Mouse (Mus musculus) hindbrain, embryonic 11.5 days (tissue): ENCODE results near the gene Pttg1. TPM values are rescaled to one million over a fixed set of nuclear protein-coding genes. Genes with fewer than 3 reads are reported as not detected.

Experiments used
- ATAC-seq: fragments of 200-750 bp; cut with Nextera tagmentation; 2 replicates; pipeline ENCODE4 v1.8.0; 2017; ENCODE audit warnings: mild to moderate bottlenecking, moderate TSS enrichment, moderate library complexity; ENCODE audit not compliant: low FRiP score
- DNase-seq: peaks from one replicate; pipeline ENCODE4 v3.0.0-alpha.2; 2015; ENCODE audit warnings: low spot score
- H3K27ac ChIP-seq: fragments of 300-500 bp; sonication (generic); 2 replicates; pipeline ENCODE4 v1.5.1; 2014; ENCODE audit warnings: mild to moderate bottlenecking, low read depth, low read length
- H3K27me3 ChIP-seq: fragments of 300-500 bp; sonication (generic); 2 replicates; pipeline ENCODE4 v1.6.1; 2014; ENCODE audit warnings: mild to moderate bottlenecking, low read length, moderate library complexity, mixed read lengths; ENCODE audit not compliant: control insufficient read depth, insufficient read depth
- H3K36me3 ChIP-seq: fragments of 300-500 bp; sonication (generic); 2 replicates; pipeline ENCODE4 v1.6.1; 2014; ENCODE audit warnings: mild to moderate bottlenecking, low read length, moderate library complexity, mixed read lengths; ENCODE audit not compliant: control insufficient read depth, insufficient read depth
- H3K4me1 ChIP-seq: fragments of 300-500 bp; sonication (generic); replicated peaks from 2 replicates; pipeline ENCODE4 v1.6.1; 2014; ENCODE audit warnings: low read length, mixed read lengths; ENCODE audit not compliant: control insufficient read depth, insufficient read depth
- H3K4me2 ChIP-seq: fragments of 300-500 bp; sonication (generic); replicated peaks from 2 replicates; pipeline ENCODE4 v1.6.1; 2014; ENCODE audit warnings: mild to moderate bottlenecking, low read depth, low read length
- H3K4me3 ChIP-seq: fragments of 300-500 bp; sonication (generic); 2 replicates; pipeline ENCODE4 v1.5.1; 2014; ENCODE audit warnings: low read depth, low read length
- H3K9ac ChIP-seq: fragments of 300-500 bp; sonication (generic); 2 replicates; pipeline ENCODE4 v1.6.1; 2014; ENCODE audit warnings: low read depth, low read length
- H3K9me3 ChIP-seq: fragments of 300-500 bp; sonication (generic); 2 replicates; pipeline ENCODE4 v1.6.1; 2016; ENCODE audit warnings: low read length; ENCODE audit not compliant: control insufficient read depth
- WGBS: fragments of 180-500 bp; shearing (Covaris S2); extraction: QIAGEN DNeasy Blood & Tissue Kit; methylation state at CpG from one replicate; pipeline ENCODE4 v1.1.7; 2014; 5-methylcytosine and 5-hydroxymethylcytosine counted together
- polyA plus RNA-seq: library from polyadenylated mRNA; unstranded; fragments of >200 nt; fragmentation: Nextera tagmentation; extraction: Ambion mirVana; gene quantifications from 2 replicates; pipeline ENCODE4 v1.2.1, GENCODE M21; 2014

The Pttg1 gene
- polyA plus RNA-seq, 1 experiment from 2014 or later, result 92.8 TPM

DNA sequence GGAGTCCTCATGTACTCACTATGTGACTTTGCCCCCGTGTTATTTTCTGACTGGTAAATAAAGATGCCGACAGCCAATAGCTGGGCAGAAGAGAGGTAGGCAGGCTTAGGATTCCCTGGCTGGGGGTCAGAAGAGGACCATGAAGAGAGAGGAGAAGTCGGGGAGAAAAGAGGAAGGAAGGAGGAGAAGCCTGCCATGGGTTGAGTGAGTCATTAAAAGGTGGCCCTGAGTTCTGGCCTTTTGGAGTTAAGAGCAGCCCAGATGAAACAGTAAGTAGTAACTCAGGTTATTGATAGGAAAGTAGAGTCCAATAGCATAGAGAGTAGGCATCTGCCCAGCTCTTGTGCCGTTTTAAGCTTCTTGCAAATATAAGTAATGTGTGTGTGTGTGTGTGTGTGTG, 25.3 kb upstream of the Pttg1 start:
- H3K4me2 ChIP-seq, result no peak overlapping the region
- WGBS, result 78% methylated on average over 4 of the region's 4 CpGs
- ATAC-seq (no peak), DNase-seq (no peak)
- H3K9ac ChIP-seq, result no peak overlapping the region
- no peaks in the 10 kb centered on the region for H3K4me1 ChIP-seq
- peaks cover 4% of the 10 kb centered on the region; the same call in 1 of the 2 replicates for H3K36me3 ChIP-seq
- H3K27me3 ChIP-seq, result no peaks in the 10 kb centered on the region
- H3K9me3 ChIP-seq, result no peaks in the 10 kb centered on the region
- H3K4me3 ChIP-seq, result no peak overlapping the region
- no peak overlapping the region for H3K27ac ChIP-seq

DNA sequence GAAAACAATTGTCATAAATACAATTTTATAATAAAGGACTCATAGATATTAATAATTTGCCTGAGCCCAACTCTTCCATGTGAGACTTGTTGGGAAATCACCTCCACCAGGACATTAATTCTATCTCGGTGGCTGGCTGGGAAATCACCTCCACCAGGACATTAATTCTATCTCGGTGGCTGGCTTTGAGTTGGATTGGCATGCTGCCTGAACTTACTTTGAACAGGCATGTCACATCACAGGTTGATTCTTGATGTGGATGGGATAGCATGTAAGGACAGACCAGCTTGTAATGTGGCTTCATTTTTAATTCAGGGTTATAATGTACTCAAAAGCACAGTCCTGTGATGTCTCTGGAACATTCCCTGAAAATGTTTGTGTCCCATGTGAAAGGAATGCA, 23.9 kb upstream of the Pttg1 start:
- Histone ChIP-seq H3K4me3 (no peak overlapping the region), H3K9me3 (no peaks in the 10 kb centered on the region), H3K9ac (no peak overlapping the region), H3K36me3 (peaks cover 6% of the 10 kb centered on the region), H3K4me2 (no peak overlapping the region), H3K27ac (no peak overlapping the region), H3K27me3 (no peaks in the 10 kb centered on the region), H3K4me1 (no peaks in the 10 kb centered on the region)
- DNase-seq (no peak), ATAC-seq (no peak)
- WGBS, result 95% methylated on average over 2 of the region's 2 CpGs

DNA sequence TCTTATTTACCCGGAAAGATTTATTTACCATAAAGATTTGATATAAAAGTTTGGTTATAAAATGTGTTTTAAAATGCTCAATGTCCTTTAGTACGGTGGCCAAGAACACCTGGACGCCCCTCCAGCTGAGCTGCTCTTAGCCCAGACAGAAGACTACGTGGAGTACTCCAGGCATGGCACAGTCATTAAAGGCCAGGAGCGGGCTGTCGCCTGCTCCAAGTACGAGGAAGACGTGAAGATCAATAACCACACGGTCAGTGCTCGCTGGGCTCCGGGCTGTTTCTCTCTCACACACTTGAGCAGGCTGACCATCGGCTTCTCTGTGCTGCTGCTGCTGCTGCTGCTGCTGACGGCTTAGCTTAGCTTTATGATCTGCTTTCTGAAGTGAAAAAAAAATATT, 17.1 kb upstream of the Pttg1 start:
- H3K9ac ChIP-seq, result no peak overlapping the region
- H3K4me3 ChIP-seq, result no peak overlapping the region
- ATAC-seq (no peak), DNase-seq (no peak)
- no peak overlapping the region for H3K4me2 ChIP-seq
- peaks cover 11% of the 10 kb centered on the region for H3K36me3 ChIP-seq
- H3K27ac ChIP-seq, result no peak overlapping the region
- H3K27me3 ChIP-seq, result no peaks in the 10 kb centered on the region
- 90% methylated on average over 13 of the region's 13 CpGs for WGBS
- no peaks in the 10 kb centered on the region for H3K9me3 ChIP-seq
- no peaks in the 10 kb centered on the region for H3K4me1 ChIP-seq

DNA sequence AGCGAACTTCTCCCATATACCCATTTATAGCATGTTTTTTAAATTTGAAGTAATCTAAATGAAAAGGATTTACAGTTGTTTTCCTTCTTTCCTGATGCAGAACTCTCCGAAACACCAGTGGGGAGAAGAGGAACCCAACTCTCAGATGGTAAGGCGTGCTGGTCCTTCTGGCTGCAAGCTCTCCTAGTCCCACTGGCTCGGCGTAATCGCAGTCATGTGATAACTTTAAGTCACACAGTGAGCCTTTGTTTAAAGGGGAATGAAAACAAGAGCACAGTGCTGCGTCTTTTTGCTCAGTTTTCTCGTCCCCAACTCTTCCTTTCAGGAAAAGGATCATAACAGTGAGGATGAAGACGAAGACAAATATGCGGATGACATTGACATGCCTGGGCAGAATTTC, 15.1 kb upstream of the Pttg1 start:
- no peak overlapping the region for H3K27ac ChIP-seq
- H3K4me3 ChIP-seq, result no peak overlapping the region
- H3K36me3 ChIP-seq, result peaks cover 7% of the 10 kb centered on the region
- no peaks in the 10 kb centered on the region for H3K9me3 ChIP-seq
- WGBS, result 96% methylated on average over 10 of the region's 10 CpGs
- no peaks in the 10 kb centered on the region for H3K4me1 ChIP-seq
- no peak overlapping the region for H3K9ac ChIP-seq
- DNase-seq (no peak), ATAC-seq (no peak)
- no peak overlapping the region for H3K4me2 ChIP-seq
- H3K27me3 ChIP-seq, result no peaks in the 10 kb centered on the region

DNA sequence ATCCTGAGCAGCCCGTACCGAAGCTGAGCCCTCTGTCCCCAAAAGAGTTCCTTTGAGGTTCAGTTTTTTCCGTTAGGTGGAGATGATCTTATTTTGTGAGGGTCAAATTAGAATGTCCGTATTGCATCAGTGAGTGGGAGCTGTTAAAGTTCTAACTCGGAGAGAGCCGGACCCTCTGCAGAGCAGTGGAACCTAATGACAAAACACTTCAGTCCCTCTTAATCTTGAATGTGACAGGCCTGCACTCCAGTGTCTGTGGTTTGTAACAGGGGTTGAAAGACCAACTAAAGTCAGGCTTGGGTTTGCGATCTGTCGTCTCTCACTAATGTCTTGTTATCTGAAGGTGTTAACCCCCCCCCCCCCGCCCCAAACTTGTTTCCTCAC, 8.0 kb upstream of the Pttg1 start:
- Histone ChIP-seq H3K4me1 (peaks cover 2% of the 10 kb centered on the region; the same call in 1 of the 2 replicates), H3K4me2 (peak overlapping the region; percentile 47), H3K9ac (peak overlapping the region; percentile 59), H3K9me3 (no peaks in the 10 kb centered on the region), H3K4me3 (peak overlapping the region; percentile 84), H3K27ac (no peak overlapping the region), H3K27me3 (no peaks in the 10 kb centered on the region), H3K36me3 (no peaks in the 10 kb centered on the region)
- 7% methylated on average over 9 of the region's 9 CpGs for WGBS
- DNase-seq (no peak), ATAC-seq (peak; percentile 70)

DNA sequence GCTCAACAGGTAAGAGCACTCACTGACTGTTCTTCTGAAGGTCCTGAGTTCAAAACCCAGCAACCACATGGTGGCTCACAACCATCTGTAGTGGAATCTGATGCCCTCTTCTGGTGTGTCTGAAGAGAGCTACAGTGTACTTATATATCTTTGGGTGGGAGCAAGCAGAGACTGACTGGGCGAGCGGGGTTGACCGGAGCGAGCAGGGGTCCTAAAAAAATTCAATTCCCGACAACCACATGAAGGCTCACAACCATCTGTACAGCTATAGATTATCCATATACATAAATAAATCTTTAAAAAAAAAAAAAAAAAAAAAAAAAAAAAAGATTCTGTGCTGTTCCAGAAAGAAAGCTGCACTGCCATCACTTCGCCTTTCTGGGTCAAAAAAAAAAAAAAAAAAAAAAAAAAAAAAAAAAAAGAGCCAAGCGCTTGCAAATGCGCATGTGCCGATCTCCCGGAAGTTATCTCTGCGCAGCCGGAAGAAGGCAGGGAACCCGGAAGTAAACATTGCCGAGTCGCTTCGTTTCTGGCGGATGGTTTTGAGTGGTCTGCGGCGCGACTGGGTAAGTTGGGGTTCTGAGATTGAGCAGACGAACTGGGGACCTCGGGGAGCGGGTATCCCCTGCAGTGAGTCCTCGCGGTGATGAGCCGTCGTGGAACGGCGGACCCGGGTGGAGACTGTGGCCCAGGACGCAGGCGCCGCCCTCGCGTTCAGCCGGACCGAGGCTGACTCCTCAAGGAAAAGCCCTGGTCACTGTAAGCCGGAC, 7.4 kb upstream of the Pttg1 start, which contains the start of gene Slu7:
Gene Slu7, plus strand, starts transcription at position 491 of the 770 bp plus-strand sequence.
- Histone ChIP-seq H3K36me3 (no peaks in the 10 kb centered on the region), H3K27ac (no peak within 1 kb of the TSS), H3K9me3 (no peaks in the 10 kb centered on the region), H3K4me2 (peak within 1 kb of the TSS; percentile 47), H3K9ac (peak within 1 kb of the TSS; percentile 59), H3K4me1 (peaks cover 2% of the 10 kb centered on the region; the same call in 1 of the 2 replicates), H3K4me3 (peak within 1 kb of the TSS; percentile 84), H3K27me3 (no peaks in the 10 kb centered on the region)
- 9% methylated on average over 38 of the region's 38 CpGs for WGBS
- peak; percentile 81 for DNase-seq
- peak; percentile 91 for ATAC-seq

DNA sequence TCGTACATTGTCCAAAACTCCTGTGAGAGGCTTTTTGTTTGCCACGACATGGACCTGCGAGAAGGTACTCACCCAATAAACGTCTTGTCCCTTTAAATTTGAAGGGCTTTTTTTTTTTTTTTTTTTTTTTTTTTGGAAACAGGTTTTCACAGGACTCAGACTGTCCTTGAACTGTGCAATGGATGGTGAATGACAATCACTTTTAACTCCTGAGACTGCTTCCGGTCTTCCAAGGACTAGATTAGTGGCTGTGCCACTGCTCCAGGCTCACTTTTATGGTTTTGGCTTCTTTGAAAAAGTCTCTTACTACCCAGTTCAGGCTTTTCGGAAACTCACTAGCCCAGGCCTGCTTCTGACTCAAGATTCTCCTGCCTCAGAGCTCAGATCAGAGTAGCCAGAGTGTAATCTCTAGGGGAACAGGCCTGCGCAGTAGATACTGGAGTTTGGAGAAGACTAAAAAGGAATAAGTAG, 398 bp upstream of the Pttg1 start:
- 0 out of 2 replicates have a peak overlapping the region, but pooled peaks have one; percentile 62 for H3K9ac ChIP-seq
- no peaks in the 10 kb centered on the region for H3K9me3 ChIP-seq
- peak overlapping the region; percentile 49; the same call in 1 of the 2 replicates for H3K4me2 ChIP-seq
- peak; percentile 39 for ATAC-seq
- peak overlapping the region; percentile 52 for H3K4me3 ChIP-seq
- no peaks in the 10 kb centered on the region for H3K27me3 ChIP-seq
- no peak for DNase-seq
- 0 out of 2 replicates have a peak, but pooled peaks cover 2% of the 10 kb centered on the region for H3K4me1 ChIP-seq
- no peaks in the 10 kb centered on the region for H3K36me3 ChIP-seq
- no peak overlapping the region for H3K27ac ChIP-seq
- WGBS, result 23% methylated on average over 7 of the region's 7 CpGs

DNA sequence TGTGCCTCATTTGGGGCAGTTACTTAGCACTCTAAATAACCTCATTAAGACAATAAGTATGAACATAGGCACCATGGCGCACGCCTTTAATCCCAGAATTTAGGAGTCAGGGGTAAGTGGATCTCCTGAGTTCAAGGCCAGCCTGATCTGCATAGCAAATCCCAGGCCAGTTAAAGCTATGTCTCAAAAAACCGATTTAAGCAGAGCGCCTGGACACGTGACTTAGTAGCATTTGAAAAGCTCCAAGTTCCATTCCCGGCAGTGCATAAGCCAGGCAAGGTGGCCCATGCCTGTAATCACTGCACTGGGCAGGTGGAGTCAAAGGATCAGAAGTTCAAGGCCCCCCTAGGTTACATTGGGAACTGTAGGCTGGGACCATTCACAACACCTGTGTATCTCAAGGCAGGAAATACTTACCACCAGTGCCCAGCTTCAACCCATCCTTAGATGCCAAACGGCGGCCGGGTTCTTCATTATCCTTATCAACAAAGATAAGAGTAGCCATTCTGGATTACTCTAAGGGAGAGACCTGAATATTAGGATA, 813 bp downstream of the Pttg1 start:
- 0 out of 2 replicates have a peak, but pooled peaks cover 2% of the 10 kb centered on the region for H3K4me1 ChIP-seq
- H3K36me3 ChIP-seq, result no peaks in the 10 kb centered on the region
- no peaks in the 10 kb centered on the region for H3K9me3 ChIP-seq
- H3K9ac ChIP-seq, result no peak overlapping the region
- H3K27me3 ChIP-seq, result no peaks in the 10 kb centered on the region
- no peak for DNase-seq
- 92% methylated on average over 9 of the region's 9 CpGs for WGBS
- ATAC-seq, result peak; percentile 30; the same call in 1 of the 2 replicates
- H3K4me2 ChIP-seq, result no peak overlapping the region; the same call in 1 of the 2 replicates
- no peak overlapping the region for H3K4me3 ChIP-seq
- H3K27ac ChIP-seq, result no peak overlapping the region
